Mouse (Mus musculus) cerebellum, postnatal 10 days (tissue): ENCODE data around the gene Slc9a1.

Source experiments
- DNase-seq, 2 experiments: peaks; one replicate each; pipeline ENCODE4 v3.0.0; 2021; ENCODE audit warnings: mixed read lengths in 2 of 2

Gene Slc9a1

GRCm38 (mm10) chr4:133369553-133370297 lies at the start of gene Slc9a1:
TSS of gene Slc9a1 (plus strand) at chr4:133369706.
- DNase-seq: peak; percentile 97 to 98

GRCm38 (mm10) chr4:133328129-133328528 lies 41.4 kb upstream of the Slc9a1 start:
- no peak for DNase-seq

DNA sequence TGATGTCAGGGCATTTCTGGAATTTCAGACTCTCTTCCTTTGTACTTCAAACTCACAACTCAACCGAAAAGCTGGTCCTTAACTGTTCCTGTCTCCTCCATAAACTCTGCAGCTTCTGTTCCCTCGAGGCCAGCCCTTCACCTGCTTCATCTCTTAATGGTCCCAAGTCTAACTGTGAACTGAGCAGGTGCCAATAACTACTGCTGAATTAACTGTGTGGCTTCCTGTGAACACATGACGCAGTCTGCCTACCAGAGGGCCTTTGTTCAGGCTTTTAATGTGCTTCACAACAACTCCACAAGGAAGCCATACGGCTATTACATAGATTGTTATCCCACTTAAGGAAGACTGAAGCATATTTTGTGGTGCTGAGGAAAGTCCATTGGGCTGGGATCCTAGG lies 39.2 kb upstream of the Slc9a1 start:
- no peak for DNase-seq

DNA sequence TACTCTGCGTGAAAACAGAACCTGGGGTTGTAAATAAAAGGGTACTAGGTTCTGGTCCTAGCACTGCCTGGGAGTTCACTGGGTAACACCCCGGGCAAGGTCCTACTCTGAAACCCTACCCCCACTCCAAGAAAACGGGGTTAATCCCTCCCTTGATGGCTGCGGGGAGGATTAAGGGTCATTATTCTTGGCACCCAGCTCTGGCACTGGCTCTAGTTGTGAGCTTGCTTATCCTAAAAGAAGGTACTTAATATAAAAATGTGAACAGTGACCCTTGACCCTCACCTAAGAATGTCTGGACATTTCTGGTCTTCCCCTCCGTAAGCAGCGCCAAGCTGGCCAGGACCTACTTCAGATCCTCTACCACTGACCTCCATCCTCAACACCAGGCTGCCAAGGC lies 36.2 kb upstream of the Slc9a1 start:
- no peak for DNase-seq

GRCm38 (mm10) chr4:133337833-133338520 lies 31.5 kb upstream of the Slc9a1 start:
- DNase-seq: no peak

GRCm38 (mm10) chr4:133338521-133339095 lies 30.9 kb upstream of the Slc9a1 start:
- DNase-seq: no peak

DNA sequence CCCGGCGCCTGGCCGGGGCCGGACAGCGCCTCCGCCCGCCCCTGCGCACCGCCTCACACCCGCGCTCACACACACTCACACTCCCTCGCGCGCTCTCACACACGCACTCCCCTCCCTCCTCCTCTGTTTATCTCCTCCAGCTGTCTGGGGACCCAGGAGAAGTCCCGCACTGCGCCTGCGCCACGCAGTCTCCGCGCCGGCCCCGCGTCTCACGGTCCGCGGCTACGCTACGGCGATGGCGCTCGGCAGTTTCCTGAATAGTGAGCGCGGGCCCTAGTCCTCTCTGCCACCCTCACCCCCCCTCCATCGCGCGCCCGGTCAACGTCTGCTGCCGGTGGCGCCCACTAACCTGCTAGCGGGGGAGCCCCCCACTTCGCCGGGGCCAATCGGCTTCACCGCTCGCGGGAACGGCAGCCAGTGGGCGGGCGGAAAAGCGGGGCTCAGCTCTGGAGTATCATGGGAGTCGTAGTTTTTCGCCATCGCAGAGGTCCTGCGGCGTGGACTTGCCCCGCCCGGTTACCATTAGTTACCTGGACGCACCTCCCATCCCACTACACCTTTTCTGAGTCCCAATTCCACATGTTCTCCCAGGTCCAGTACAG lies 30.3 kb upstream of the Slc9a1 start:
- DNase-seq: peak; percentile 99 to 100

DNA sequence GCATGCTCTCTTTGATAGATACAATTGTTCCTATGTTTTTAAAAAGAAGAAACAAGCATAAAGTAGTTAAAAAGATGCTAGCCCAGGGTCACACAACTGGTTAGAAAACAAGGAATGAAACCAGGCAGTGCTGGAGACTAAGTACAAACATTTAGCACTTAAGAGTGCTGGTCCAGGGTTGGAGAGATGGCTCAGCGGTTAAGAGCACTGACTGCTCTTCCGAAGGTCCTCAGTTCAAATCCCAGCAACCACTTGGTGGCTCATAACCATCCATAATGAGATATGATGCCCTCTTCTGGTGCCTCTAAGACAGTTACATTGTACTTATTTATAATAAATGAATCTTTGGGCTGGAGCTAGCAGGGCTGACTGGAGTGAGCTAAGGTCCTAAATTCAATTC lies 29.3 kb upstream of the Slc9a1 start:
- DNase-seq: no peak

DNA sequence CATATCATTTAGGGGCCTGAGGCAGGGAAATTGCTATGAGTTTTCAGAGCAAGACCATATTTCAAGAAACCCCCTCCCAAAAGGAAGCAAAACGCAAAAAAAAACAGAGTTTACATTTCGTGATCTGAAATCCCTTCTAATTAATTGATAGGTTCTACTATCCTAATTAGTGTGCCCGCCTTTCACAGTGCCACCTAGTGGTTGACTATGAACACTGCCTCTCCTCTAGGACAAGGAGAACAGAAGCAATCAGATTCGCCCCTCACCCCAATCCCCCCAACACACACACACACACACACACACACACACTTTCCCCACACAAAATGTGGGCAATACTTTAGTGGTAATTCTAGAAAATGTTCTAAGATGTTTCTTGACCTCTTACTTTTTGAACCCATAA lies 25.4 kb upstream of the Slc9a1 start:
- DNase-seq: peak; percentile 77 to 83

DNA sequence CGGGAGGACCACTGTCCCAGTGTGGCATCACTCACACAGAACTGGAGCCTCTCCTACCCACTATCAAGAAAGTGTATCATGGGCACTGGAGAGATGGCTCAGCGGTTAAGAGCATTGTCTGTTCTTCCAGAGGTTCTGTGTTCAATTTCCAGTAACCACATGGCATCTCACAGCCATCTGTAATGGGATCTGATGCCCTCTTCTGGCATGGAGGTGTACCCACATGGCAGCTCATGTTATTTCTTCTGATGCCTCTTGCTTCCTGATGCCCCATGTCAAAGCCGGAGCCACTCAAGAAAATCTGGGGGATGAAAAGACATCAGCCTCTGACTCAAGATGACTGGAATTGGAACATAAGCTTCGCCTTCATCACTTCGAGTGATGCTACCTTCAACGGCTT lies 23.8 kb upstream of the Slc9a1 start:
- no peak for DNase-seq

DNA sequence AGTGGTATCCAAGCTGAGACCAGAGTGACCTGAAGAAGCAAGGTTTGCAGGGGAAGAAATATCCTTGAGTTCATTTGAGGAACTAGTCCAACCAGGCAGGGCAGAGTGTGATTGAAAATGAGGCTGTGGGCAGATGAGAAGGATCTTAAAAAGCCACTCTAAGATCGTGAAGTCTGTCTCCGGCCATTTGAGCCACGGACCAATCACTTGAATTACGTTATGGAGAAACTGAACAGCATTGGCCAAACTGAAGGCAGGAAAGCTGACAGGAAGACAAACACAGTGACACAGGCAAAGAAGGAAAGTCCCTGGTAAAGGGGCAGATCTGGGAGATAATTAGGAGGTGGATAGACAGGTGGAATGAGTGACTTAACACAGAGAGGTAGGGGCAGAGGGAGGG lies 22.9 kb upstream of the Slc9a1 start:
- no peak for DNase-seq

GRCm38 (mm10) chr4:133347624-133348023 lies 21.9 kb upstream of the Slc9a1 start:
- no peak for DNase-seq

GRCm38 (mm10) chr4:133348051-133348775 lies 21.3 kb upstream of the Slc9a1 start:
- DNase-seq: no peak

- no peak for DNase-seq
Observed at GRCm38 (mm10) chr4:133352797-133353196, 16.7 kb upstream of the Slc9a1 start.

- no peak for DNase-seq
Observed at GRCm38 (mm10) chr4:133353367-133354365, 15.8 kb upstream of the Slc9a1 start, which contains the start of gene Wdtc1. TSS of gene Wdtc1 (minus strand) at chr4:133353481.

DNA sequence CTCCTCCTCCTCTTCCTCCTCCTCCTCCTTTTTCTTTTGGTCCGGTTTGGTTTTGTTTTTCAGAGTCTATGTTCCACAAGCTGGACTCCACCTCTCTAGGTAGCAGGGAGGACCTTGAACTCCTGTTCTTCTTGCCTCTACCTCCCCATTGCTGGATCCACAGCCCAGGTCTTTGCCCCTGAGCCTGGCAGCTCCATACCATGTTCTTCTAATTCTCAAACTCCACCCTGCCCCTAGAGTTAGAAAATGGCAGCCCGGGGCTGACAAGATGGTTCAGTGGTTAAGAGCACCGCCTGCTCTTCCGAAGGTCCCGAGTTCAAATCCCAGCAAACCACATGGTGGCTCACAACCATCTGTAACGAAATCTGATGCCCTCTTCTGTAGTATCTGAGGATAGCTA lies 14.9 kb upstream of the Slc9a1 start:
- no peak for DNase-seq

GRCm38 (mm10) chr4:133370298-133371274 lies 1.1 kb downstream of the Slc9a1 start:
- DNase-seq: peak; percentile 57 to 65

- peak in 1 of 2 experiments; percentile 23 for DNase-seq
Observed at GRCm38 (mm10) chr4:133371621-133372277, 2.2 kb downstream of the Slc9a1 start.

- peak in 1 of 2 experiments; percentile 23 for DNase-seq
Observed at GRCm38 (mm10) chr4:133372278-133372665, 2.8 kb downstream of the Slc9a1 start.

- DNase-seq: no peak
Observed at GRCm38 (mm10) chr4:133374011-133374410, 4.5 kb downstream of the Slc9a1 start.
